Mouse (Mus musculus): ENCODE results near the gene Ppp1r12a. TPM values are rescaled to one million over a fixed set of nuclear protein-coding genes. Genes with fewer than 3 reads are reported as not detected.

Gene Ppp1r12a
- polyA plus RNA-seq, 1 experiment: 18.5 TPM

GRCm38 (mm10) chr10:108175885-108176284, 13.9 kb downstream of the Ppp1r12a start:
- no peak for TF ChIP-seq USF1 (IDR thresholded peaks at IDR 0.05; ENCODE audit: low read depth)
- no peak for TF ChIP-seq POLR2A (IDR thresholded peaks at IDR 0.05; ENCODE audit: insufficient read length, low read depth)
- TF ChIP-seq TCF3 (IDR thresholded peaks at IDR 0.05; ENCODE audit: insufficient read length, low read depth): no peak
- no peak for TF ChIP-seq CEBPB (IDR thresholded peaks at IDR 0.05; ENCODE audit: insufficient read depth, poor library complexity, severe bottlenecking)
- no peak for TF ChIP-seq MYOD1 (IDR thresholded peaks at IDR 0.05; ENCODE audit: control insufficient read depth in 1 of 3, insufficient read length in 2 of 3, low read depth in 2 of 3)
- no peak for TF ChIP-seq TCF12 (IDR thresholded peaks at IDR 0.05; ENCODE audit: insufficient read depth, poor library complexity, severe bottlenecking)
- no peak for TF ChIP-seq REST (IDR thresholded peaks at IDR 0.05; ENCODE audit: insufficient read depth, insufficient read length)
- TF ChIP-seq POLR2AphosphoS2 (IDR thresholded peaks at IDR 0.05; ENCODE audit: insufficient read length, low read depth): no peak
- TF ChIP-seq MAX (IDR thresholded peaks at IDR 0.05; ENCODE audit: low read depth): no peak
- TF ChIP-seq E2F4 (IDR thresholded peaks at IDR 0.05; ENCODE audit: insufficient read depth): no peak
- no peak for TF ChIP-seq MYOG (IDR thresholded peaks at IDR 0.05; ENCODE audit: control insufficient read depth in 1 of 3, insufficient read depth in 1 of 3, insufficient read length in 2 of 3, low read depth in 2 of 3)
- no peak for TF ChIP-seq SRF (IDR thresholded peaks at IDR 0.05; ENCODE audit: control insufficient read depth, insufficient read length, low read depth)
- no peak overlapping the region for H3K4me2 ChIP-seq (ENCODE audit: low read depth)
- no peak overlapping the region for H3K4me3 ChIP-seq
- H3ac ChIP-seq (ENCODE audit: control insufficient read depth, insufficient read length): no peak overlapping the region
- H3K27me3 ChIP-seq (ENCODE audit: control insufficient read depth, insufficient read depth, insufficient read length): no peaks in the 10 kb centered on the region
- no peaks in the 10 kb centered on the region for H3K36me3 ChIP-seq (ENCODE audit: control insufficient read depth, insufficient read depth)
- peaks cover 96% of the 10 kb centered on the region for H3K79me2 ChIP-seq (ENCODE audit: control insufficient read depth, insufficient read depth)

GRCm38 (mm10) chr10:108178285-108178848, 16.4 kb downstream of the Ppp1r12a start:
- peaks cover 100% of the 10 kb centered on the region for H3K79me2 ChIP-seq (ENCODE audit: control insufficient read depth, insufficient read depth)
- H3K27me3 ChIP-seq (ENCODE audit: control insufficient read depth, insufficient read depth, insufficient read length): no peaks in the 10 kb centered on the region
- no peak for TF ChIP-seq MAX (IDR thresholded peaks at IDR 0.05; ENCODE audit: low read depth)
- TF ChIP-seq SRF (IDR thresholded peaks at IDR 0.05; ENCODE audit: control insufficient read depth, insufficient read length, low read depth): no peak
- no peak overlapping the region for H3K4me2 ChIP-seq (ENCODE audit: low read depth)
- H3K4me3 ChIP-seq: no peak overlapping the region
- H3ac ChIP-seq (ENCODE audit: control insufficient read depth, insufficient read length): no peak overlapping the region
- H3K36me3 ChIP-seq (ENCODE audit: control insufficient read depth, insufficient read depth): no peaks in the 10 kb centered on the region

- Histone ChIP-seq H3ac (ENCODE audit: control insufficient read depth, insufficient read length) (no peak overlapping the region), H3K27me3 (ENCODE audit: control insufficient read depth, insufficient read depth, insufficient read length) (no peaks in the 10 kb centered on the region), H3K4me2 (ENCODE audit: low read depth) (no peak overlapping the region), H3K36me3 (ENCODE audit: control insufficient read depth, insufficient read depth) (no peaks in the 10 kb centered on the region), H3K4me3 (no peak overlapping the region), H3K79me2 (ENCODE audit: control insufficient read depth, insufficient read depth) (peaks cover 100% of the 10 kb centered on the region)
- no peak for TF ChIP-seq MYOD1 (IDR thresholded peaks at IDR 0.05; ENCODE audit: control insufficient read depth in 1 of 3, insufficient read length in 2 of 3, low read depth in 2 of 3)
- TF ChIP-seq SRF (IDR thresholded peaks at IDR 0.05; ENCODE audit: control insufficient read depth, insufficient read length, low read depth): no peak
- no peak for TF ChIP-seq E2F4 (IDR thresholded peaks at IDR 0.05; ENCODE audit: insufficient read depth)
- TF ChIP-seq TCF3 (IDR thresholded peaks at IDR 0.05; ENCODE audit: insufficient read length, low read depth): no peak
- no peak for TF ChIP-seq POLR2A (IDR thresholded peaks at IDR 0.05; ENCODE audit: insufficient read length, low read depth)
- no peak for TF ChIP-seq TCF12 (IDR thresholded peaks at IDR 0.05; ENCODE audit: insufficient read depth, poor library complexity, severe bottlenecking)
- TF ChIP-seq REST (IDR thresholded peaks at IDR 0.05; ENCODE audit: insufficient read depth, insufficient read length): no peak
- no peak for TF ChIP-seq USF1 (IDR thresholded peaks at IDR 0.05; ENCODE audit: low read depth)
- TF ChIP-seq MAX (IDR thresholded peaks at IDR 0.05; ENCODE audit: low read depth): no peak
- no peak for TF ChIP-seq CEBPB (IDR thresholded peaks at IDR 0.05; ENCODE audit: insufficient read depth, poor library complexity, severe bottlenecking)
- no peak for TF ChIP-seq POLR2AphosphoS2 (IDR thresholded peaks at IDR 0.05; ENCODE audit: insufficient read length, low read depth)
- TF ChIP-seq MYOG (IDR thresholded peaks at IDR 0.05; ENCODE audit: control insufficient read depth in 1 of 3, insufficient read depth in 1 of 3, insufficient read length in 2 of 3, low read depth in 2 of 3): no peak
These were observed 17.4 kb downstream of the Ppp1r12a start for GRCm38 (mm10) chr10:108179404-108179803.

GRCm38 (mm10) chr10:108180313-108180712, 18.3 kb downstream of the Ppp1r12a start:
- Histone ChIP-seq H3K36me3 (ENCODE audit: control insufficient read depth, insufficient read depth) (no peaks in the 10 kb centered on the region), H3K4me2 (ENCODE audit: low read depth) (no peak overlapping the region), H3ac (ENCODE audit: control insufficient read depth, insufficient read length) (no peak overlapping the region), H3K79me2 (ENCODE audit: control insufficient read depth, insufficient read depth) (peaks cover 100% of the 10 kb centered on the region), H3K4me3 (no peak overlapping the region), H3K27me3 (ENCODE audit: control insufficient read depth, insufficient read depth, insufficient read length) (no peaks in the 10 kb centered on the region)
- TF ChIP-seq CEBPB (IDR thresholded peaks at IDR 0.05; ENCODE audit: insufficient read depth, poor library complexity, severe bottlenecking): no peak
- TF ChIP-seq USF1 (IDR thresholded peaks at IDR 0.05; ENCODE audit: low read depth): no peak
- no peak for TF ChIP-seq POLR2A (IDR thresholded peaks at IDR 0.05; ENCODE audit: insufficient read length, low read depth)
- TF ChIP-seq MYOD1 (IDR thresholded peaks at IDR 0.05; ENCODE audit: control insufficient read depth in 1 of 3, insufficient read length in 2 of 3, low read depth in 2 of 3): no peak
- no peak for TF ChIP-seq SRF (IDR thresholded peaks at IDR 0.05; ENCODE audit: control insufficient read depth, insufficient read length, low read depth)
- TF ChIP-seq TCF3 (IDR thresholded peaks at IDR 0.05; ENCODE audit: insufficient read length, low read depth): no peak
- no peak for TF ChIP-seq REST (IDR thresholded peaks at IDR 0.05; ENCODE audit: insufficient read depth, insufficient read length)
- TF ChIP-seq MYOG (IDR thresholded peaks at IDR 0.05; ENCODE audit: control insufficient read depth in 1 of 3, insufficient read depth in 1 of 3, insufficient read length in 2 of 3, low read depth in 2 of 3): no peak
- no peak for TF ChIP-seq E2F4 (IDR thresholded peaks at IDR 0.05; ENCODE audit: insufficient read depth)
- no peak for TF ChIP-seq TCF12 (IDR thresholded peaks at IDR 0.05; ENCODE audit: insufficient read depth, poor library complexity, severe bottlenecking)
- no peak for TF ChIP-seq MAX (IDR thresholded peaks at IDR 0.05; ENCODE audit: low read depth)
- TF ChIP-seq POLR2AphosphoS2 (IDR thresholded peaks at IDR 0.05; ENCODE audit: insufficient read length, low read depth): no peak

GRCm38 (mm10) chr10:108181893-108182292, 19.9 kb downstream of the Ppp1r12a start:
- Histone ChIP-seq H3K4me3 (no peak overlapping the region), H3K27me3 (ENCODE audit: control insufficient read depth, insufficient read depth, insufficient read length) (no peaks in the 10 kb centered on the region), H3K79me2 (ENCODE audit: control insufficient read depth, insufficient read depth) (peaks cover 100% of the 10 kb centered on the region), H3K36me3 (ENCODE audit: control insufficient read depth, insufficient read depth) (no peaks in the 10 kb centered on the region), H3K4me2 (ENCODE audit: low read depth) (no peak overlapping the region), H3ac (ENCODE audit: control insufficient read depth, insufficient read length) (no peak overlapping the region)
- no peak for TF ChIP-seq POLR2AphosphoS2 (IDR thresholded peaks at IDR 0.05; ENCODE audit: insufficient read length, low read depth)
- no peak for TF ChIP-seq E2F4 (IDR thresholded peaks at IDR 0.05; ENCODE audit: insufficient read depth)
- TF ChIP-seq MYOD1 (IDR thresholded peaks at IDR 0.05; ENCODE audit: control insufficient read depth in 1 of 3, insufficient read length in 2 of 3, low read depth in 2 of 3): no peak
- TF ChIP-seq USF1 (IDR thresholded peaks at IDR 0.05; ENCODE audit: low read depth): no peak
- TF ChIP-seq CEBPB (IDR thresholded peaks at IDR 0.05; ENCODE audit: insufficient read depth, poor library complexity, severe bottlenecking): no peak
- TF ChIP-seq TCF12 (IDR thresholded peaks at IDR 0.05; ENCODE audit: insufficient read depth, poor library complexity, severe bottlenecking): no peak
- no peak for TF ChIP-seq REST (IDR thresholded peaks at IDR 0.05; ENCODE audit: insufficient read depth, insufficient read length)

All from myocyte (in vitro differentiated cells).